Mouse (Mus musculus) adrenal gland, adult (tissue): Measurements from ENCODE around the gene Npnt.

ENCODE experiments used
- DNase-seq, 2 experiments: peaks; one replicate each; pipeline ENCODE4 v3.0.0; 2022 to 2023; ENCODE audit warnings: low spot score in 1 of 2; ENCODE audit not compliant: inconsistent age in 2 of 2

Npnt gene

DNA sequence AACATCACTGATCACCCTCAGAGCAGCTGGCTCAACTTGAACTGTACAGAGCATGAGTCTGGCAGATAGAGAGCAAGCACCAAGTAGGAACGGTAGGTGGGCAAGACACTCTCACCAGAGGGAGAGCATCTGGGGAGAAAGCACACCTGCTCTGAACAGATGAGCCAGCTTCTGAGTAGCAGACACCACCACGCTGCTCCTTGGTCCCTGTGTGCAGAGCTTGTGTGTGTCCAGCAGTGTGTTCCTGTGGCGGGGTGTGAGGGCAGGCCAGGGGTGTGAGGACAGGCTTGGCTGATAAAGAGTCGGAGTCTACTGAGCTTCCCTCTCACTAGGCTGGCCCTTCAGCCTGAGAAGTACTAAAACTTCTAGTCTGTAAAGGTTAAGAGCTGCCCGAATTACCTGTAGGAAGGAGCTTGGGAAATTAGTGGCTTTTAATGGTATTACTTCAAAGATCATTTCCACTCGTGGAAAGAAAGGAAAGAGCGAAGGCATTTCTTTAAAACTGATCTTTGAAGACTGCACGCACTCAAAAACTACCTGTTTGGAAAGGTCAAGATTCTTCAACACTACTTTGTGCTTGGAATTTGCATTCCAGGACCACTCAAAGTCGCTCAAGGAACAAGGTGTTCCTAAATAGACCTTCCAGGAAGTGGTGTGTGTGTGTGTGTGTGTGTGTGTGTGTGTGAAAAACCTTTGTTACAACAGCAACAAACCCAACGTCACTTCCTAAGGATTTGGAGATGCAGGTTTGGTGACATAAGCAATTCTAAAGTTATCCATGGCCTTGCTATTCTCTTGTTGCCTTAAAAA lies 9.7 kb downstream of the Npnt start:
- DNase-seq, result no peak

DNA sequence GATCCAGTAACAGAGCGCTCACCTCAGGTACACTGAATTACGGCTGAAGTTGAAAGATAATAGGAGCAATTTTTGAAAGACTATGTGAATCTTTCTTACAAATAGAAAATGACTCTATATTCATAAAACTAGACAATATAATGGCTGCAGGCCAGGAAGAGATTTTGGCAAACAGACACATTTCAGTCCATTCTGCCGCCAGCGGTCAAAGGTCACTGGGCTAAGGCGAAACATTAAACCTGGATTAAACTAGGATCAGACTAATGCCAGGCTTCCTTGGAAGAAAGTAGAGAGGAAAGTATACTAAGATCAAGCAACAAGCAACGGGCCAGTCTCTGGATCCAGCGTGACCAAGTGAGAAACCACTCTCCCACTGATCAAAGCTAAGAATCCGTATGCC lies 11.1 kb downstream of the Npnt start:
- DNase-seq, result no peak

DNA sequence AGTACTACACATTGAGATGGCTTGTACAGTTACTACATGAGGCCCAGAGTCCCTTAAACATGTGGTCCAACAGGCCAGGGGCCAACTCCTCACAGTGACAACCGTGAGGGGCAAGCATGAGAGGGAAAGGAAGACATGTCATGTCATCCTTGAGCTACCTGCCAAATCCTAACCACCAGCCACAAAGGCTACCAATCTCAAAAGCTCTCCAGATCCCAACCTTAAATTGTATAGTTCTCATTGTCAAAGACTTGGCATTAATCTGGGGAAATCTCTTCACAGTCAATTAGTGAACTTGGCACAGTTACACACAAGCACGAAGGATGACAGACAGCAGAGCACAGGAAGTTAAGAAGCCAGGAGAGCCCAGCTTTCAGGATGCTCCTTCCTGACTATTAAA lies 15.4 kb downstream of the Npnt start:
- DNase-seq, result no peak

DNA sequence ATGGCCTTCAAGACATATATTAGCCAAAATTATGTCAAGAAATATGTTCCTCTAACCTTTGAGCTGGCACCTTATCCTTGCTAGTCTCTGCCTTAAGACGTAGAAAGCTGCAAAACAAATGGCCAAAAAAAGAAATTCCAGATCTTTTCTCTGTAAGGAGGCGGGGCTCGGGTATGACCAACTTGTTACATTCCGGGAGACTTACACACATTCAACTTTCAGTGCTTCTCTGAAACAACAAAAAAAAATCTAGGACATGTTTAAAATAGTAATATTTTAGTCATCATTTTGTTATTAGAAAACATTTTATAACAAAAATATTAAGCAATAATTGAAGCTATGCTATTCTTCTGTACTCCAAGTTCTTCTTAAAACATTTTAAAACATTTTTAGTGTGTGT lies 18.6 kb downstream of the Npnt start:
- DNase-seq, result no peak

DNA sequence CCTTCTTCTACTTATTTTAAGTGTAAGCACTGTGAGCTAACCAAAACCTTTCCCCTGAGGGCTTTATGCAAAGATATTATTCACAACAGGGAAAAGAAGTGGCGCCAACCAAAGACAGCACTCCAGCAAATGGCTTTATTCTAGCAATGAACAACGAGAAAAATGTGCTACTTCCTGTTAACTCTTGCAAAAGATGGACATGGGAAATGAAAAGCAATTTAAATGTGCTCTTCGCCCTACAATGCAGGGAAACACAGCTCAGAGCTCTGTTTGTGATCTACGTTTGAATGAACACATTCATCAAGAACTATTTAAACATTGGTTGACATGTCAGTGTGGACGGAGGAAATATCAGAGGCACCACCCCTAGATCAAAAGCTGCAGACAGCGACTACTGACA lies 20.2 kb downstream of the Npnt start:
- DNase-seq, result no peak

DNA sequence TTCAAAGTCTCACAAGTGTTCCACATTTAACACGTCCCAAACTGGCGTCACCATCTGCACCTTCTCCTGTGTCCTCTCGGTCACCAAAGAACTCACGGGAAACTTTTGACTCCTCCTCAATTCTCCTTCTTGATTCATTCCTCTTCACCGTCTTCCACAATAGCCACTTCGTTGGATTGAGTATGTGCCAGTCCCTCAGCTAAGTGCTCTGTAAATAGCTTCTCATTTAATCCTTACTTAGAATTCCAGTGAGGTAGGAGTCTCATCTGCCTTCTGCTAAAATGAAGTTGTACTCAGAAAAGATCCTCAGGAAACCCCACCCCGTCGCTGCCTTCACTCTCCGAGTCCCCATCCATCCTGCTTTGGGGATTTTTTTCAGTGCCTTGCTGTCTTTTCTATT lies 21.9 kb downstream of the Npnt start:
- no peak for DNase-seq

DNA sequence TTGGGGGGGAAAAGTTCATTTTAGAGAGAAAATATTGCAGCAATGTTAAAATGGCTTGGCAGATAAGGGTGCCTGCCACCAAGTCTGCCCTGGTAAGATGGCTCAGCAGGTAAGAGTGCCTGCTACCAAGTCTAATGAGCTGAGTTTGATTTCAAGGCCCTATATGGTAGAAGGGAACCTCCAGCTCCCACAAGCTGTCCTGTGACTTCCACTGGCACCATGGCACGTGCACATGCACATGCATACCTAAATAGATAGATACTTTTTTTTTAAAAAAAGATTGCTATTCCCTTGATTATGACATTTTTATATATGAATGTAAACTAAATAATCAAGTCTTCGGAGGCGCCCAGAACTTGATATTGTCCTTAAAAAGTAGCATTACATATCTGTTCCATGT lies 30.3 kb downstream of the Npnt start:
- no peak for DNase-seq

DNA sequence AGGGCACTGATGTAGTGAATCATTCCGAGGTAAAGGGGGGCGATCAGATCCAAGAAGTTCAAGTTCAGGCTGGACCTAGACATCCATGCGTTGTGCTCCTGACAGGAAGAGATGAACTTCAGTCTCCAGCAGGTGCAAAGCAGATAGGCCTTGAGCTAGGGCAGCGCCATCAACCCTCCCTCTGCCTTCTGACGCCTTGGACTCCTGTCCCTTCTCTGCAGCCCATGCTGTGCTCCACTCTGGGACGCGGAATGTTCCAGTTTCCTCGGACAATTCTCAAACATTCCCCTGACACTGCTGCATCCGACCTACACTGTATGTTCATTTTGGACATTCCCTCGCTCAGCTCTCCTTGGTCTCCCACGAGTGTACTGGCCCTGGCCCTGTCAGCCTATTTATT lies 30.9 kb downstream of the Npnt start:
- no peak for DNase-seq

DNA sequence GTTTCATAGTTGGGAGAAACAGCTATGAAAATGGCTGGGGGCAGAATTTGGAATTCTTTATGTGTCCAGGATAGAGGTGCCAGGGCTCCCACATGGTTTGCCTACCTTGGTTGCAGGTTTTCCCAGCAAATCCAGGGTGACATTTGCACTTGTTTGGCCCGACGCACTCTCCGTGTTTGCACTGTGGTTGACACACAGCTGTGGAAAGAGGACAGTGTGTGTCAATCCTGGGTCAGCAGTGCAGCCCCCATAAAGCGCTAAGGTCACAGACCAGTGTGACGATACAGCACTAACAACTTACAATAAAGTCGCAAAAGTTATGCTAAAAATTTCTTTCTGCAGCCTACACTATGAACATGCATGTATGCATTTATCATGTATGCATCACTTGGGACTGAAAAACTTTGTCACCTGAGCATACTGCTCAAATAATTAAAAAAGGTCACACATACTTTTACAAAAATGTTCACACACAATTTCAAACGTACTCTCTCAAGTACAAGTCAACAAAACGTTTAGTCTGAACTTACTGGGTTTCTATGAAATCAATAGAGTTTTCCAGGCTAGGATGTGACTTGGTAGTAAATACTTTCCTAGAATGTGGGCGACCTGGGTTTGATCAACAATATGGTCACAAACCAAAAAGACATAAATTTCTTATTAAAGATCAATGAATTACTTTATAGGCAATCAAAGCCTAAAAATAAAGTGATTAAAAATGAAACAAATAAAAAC lies 32.6 kb downstream of the Npnt start:
- DNase-seq, result no peak

DNA sequence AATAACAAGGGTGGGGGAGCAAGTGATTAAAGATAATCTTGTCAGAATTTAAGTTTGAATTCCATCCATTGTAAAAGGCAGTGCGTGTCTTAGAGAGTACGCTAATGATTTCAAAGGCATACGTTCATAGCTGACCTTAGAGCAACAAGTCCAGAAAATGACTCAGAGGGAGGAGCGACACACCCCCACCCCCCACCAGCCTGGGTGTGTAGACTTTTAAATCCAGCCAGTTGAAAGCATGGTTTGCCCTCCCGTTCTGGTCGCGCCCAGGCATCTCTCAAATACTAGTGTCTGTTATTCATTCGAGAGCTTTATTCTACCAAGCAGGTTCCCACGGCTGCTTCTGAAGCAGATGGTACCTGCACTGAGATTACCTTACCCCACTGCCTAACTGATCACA lies 34.4 kb downstream of the Npnt start:
- no peak for DNase-seq

DNA sequence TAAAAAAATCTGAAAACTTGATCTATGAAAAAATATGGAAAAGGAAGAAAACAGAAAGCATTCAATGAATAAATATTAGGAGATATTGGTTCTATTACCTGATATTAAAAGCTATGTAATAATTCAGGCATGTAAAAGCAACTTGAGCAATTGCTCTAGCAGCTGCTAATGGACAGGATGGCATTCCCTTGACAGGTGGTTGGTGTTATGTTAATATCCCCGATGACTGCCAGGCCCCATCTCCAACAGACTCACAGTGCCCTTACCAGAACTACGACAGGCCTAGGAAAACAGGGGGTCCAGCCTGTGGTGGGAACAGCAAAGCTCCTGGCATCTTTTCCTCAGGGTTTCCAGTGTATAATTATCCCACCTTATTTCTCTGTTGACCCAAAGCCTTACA lies 37.7 kb downstream of the Npnt start:
- no peak for DNase-seq

DNA sequence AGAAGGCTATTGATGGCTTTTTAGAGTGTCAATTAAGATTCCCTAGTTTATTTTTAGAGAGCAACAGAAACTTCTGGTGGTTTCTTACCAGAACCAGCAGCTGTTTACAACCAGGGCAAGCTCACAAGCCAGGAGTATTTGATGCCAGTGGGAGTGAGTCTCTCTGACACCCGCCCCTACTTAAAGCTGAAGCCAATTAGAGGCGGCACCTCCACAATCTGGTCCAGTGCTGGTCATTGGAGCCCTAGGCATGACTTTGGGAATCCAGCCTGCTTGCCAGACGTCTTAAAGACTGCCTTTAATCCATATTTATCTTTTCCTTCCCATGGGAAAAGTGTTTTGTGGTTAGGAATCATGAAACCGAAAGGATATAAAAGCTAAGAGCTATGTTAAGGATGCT lies 38.4 kb downstream of the Npnt start:
- DNase-seq, result peak in 1 of 2 experiments; percentile 24

DNA sequence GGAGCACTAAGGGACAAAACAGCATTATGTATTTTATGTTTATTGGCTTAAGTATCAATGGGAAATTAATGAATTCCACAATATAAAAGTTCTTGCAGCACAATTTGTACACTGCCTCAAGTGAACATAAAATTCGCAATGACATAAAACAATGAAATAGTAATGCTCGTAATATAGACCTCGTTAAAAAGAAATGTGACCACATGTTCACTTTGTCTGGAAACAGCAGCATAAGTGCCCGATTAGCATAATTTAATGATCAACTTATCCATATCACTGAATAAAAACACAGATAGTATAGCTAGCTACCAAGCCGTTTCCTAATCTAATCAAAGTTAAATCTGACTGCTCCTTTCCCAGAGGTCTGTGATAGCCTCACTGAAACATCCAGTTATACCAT lies 39.4 kb downstream of the Npnt start:
- DNase-seq, result no peak

DNA sequence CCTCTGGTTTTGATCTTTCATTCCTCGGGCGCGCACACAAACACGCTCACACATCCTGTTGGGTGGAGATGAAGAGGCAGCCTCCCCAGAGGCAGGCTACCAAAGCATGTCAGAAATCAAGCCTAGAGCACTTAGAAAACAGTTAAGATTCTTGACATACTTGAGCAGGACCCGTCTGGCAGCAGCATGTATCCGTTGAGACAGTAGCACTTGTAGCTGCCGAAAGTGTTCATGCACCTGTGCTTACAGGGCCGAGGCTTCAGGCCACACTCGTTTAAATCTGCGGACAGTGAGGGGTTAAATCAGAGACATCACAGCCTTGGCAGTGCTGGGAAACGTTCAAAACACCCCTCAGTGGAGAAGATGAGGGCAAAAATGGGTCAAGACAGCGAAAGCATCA lies 40.4 kb downstream of the Npnt start:
- DNase-seq, result no peak

DNA sequence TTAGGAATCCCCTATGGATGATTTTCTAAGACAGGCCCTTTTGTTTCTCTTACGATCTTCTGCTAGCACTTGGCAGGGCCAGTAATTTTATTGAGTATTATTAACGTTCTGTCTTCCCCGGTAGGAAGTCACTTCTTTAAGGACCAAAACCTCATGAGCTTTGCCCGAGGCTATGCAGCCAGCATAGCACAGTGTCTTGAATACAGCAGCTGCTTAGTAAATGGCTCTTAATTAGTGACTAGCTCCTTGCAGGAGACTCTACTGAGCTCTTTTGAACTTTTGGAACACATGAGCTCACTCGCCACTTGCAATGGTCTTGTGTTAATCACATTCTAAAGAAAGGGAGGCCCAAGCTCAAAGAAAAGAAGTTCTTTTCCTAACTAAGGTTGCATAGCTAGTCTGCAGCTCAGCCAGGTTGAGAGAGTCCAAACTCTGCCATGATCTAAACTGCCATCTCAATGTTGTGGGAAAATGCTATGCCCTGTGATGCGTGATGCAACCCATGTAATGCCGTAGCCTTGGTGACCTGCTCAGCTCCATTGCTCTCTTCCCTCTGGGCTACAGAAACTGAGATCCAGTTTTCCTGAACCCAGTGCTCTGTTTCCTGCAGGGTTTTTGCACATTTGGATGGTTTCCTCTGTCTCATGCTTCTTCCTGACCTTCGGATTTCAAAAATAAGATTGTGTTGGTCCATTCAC lies 42.4 kb downstream of the Npnt start:
- DNase-seq, result no peak

DNA sequence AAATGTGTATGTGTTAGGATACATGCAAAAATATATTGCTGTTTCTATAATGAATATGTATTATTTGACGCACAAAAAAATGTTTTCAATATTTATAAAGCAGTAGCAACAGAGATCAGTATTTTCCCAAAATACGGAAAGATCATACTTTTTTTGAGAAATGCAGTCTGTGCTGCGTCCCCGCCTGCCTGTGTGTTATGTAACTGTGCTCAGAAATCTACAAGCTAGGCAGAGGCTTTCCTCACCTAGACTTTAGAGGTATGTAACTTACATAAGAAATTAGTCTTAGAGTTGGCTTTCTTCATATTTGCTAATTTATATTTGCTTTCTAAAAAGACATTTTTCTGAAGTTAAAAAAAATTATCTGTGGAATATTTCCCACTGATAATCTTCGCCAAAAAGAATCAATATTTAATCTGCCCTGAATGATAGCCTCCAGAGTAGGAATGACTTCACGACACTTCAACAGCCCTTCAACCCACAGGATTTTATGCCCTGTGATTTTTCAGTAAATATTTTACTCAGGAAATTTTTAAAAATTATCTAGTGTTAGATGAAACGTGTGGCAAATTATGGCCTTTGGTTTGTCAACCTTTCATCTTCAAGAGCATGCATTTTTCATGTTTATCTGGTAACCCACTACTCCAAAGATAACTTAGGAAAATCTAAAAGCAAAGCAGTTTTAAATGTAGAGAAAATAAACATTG lies 44.7 kb downstream of the Npnt start:
- DNase-seq, result no peak

DNA sequence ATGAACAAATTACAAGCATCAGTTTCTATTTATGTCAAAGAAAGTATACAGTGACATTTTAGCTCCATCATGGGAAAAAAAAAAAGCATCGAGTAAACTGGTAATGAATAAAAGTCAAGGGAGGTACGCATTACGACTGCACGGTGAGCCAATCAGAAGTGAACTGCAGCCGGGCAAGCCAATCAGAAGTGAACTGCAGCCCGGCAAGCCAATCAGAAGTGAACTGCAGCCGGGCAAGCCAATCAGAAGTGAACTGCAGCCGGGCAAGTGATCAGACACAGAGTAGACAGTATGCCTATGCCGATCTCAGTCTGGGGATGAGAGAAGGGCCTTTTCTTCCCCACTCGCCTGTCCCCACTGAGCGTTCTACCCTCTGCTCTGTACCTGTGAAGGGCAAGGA lies 46.7 kb downstream of the Npnt start:
- no peak for DNase-seq

DNA sequence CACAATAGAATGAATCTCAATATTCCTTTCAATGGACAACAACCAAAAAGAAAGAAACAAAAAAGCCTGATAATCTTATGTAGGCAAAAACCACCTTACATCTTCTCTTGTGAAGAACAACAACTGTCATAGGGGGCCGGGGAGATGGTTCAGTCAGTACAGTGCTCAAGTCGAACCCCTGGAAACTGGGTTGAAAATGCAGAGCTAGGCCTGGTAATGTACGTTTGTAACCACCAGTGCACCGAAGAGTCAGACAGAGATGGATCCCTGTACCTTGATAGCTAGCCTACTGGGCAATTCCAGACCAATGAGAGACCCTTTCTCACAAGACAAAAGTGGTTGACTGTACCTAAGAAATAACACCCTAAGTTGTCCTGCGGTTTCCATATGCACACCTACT lies 47.2 kb downstream of the Npnt start:
- no peak for DNase-seq

DNA sequence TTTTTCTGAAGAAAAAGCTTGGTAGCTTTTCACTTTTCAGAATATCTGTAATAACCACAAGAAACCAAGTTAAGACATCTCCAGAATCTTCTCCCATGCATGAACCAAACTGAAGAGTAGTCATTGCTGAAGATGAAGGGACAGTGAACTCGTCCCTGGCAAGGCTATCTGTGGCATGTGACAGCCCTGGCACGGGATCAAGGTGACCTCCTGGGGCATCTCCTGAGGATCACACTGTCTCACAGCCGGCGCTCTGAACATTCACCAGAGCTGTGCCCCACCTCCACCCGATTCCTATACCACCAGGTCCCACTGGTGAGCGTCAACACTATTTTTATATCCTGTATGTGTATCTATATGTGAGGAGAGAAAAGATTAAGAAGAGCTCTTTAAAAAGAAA lies 47.9 kb downstream of the Npnt start:
- peak; percentile 37 to 68 for DNase-seq

DNA sequence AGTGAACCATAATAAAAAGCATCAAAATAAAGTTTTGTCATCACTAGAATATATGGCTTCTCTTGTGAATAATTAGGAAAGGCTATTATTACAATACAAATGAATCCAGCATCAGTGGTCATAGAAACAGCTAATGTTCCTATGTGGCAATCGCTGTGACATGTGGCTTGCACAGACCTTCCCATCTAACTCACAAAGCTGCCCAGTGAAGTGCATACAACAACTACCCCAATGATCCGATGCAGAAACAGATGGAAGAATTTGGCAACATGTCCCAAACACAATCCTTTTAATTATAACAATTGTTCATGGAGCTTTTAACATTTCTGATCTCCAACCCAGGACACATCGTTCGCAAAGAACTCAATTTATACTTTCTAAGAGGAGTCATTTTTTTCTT lies 52.2 kb downstream of the Npnt start:
- DNase-seq, result no peak

DNA sequence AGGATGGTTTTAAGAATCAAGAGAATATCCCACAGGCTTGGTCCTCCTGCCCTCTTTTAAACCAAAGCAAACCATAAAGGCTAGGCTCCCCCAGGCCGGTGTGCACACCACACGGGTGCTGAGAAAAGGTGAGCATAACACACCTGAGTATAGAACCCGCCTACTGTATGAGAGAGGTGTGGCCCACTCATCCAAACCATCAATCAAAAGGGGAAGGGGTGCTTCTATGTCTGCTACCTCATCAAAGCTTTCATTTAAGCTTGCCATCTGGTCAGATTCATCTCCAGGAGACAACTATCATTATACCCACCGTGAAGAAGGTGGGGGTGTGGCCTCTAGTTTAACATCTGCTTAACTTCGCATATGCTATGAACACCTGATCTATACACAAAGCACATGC lies 52.7 kb downstream of the Npnt start:
- no peak for DNase-seq

DNA sequence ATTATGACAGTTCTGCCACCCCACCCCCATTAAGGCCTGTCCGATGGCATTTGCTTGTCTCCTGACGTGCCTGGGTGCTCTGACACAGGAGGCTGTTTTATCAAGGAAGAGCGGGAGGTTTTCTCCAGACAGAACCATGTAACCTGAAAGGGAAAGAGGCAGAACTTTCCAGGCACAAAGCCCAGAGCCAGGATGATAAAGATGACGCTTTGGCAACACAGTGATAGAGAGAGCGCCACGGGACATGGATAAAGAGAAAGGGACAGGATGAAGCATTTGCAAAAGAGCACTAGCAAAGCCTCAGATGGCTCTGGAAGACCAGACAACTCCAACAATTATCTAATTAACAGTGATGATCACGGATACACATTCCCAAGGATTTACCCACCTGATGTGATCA lies 56.0 kb downstream of the Npnt start:
- no peak for DNase-seq
